Mouse (Mus musculus): ENCODE data around the gene Ptcd2.
"Not testable (repeated sequence)": the region's sequence is repeated elsewhere in the genome, so short reads cannot be mapped to it uniquely, and the experiment has no call there.

Gene Ptcd2

GRCm38 (mm10) chr13:99355072-99355471, 10.6 kb upstream of the Ptcd2 start:
- DNase-seq = no peak

- DNase-seq = no peak
These were observed 9.0 kb upstream of the Ptcd2 start for GRCm38 (mm10) chr13:99353490-99353851.

GRCm38 (mm10) chr13:99352758-99353489, 8.4 kb upstream of the Ptcd2 start:
- peak; percentile 92 for DNase-seq

GRCm38 (mm10) chr13:99351596-99351995, 7.1 kb upstream of the Ptcd2 start:
- DNase-seq = no peak

DNA sequence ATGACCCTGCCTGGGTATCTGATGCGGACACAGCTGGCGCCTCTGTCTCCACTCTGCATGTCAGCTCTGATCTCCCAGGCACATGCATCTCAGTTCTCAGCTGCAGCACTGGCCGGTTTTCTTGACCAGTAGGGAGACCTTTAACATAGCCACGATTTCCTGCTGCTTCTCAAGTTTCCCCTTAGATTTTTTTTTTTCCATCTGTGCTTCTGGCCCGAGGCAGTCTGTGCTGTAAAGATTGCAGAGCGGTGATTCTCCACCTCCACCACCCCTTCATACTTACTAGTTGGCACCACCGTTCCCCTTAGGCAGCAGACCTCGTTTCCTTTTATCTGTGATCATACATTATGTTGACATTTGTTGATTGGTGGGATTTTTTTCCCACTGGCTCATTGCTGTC, 6.7 kb upstream of the Ptcd2 start:
- no peak for DNase-seq

DNA sequence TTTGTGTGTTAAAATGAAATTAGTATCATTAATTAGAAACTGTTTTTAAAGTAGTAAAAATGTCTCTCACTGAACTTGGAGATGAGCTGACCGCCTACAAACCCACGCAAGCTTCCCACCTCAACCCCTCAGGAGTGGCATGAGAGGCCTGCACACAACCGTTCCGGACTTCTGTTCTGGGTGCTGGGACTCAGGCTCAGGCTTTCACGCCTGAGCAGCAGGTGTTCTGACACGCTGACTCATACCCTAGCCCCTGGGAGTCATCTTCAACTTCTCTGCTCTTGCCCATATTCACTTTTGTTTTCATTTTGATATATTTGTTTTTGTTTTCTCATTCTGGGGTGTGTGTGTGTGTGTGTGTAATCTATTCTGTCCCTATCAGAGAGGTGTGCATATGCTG, 5.5 kb upstream of the Ptcd2 start:
- no peak for DNase-seq

DNA sequence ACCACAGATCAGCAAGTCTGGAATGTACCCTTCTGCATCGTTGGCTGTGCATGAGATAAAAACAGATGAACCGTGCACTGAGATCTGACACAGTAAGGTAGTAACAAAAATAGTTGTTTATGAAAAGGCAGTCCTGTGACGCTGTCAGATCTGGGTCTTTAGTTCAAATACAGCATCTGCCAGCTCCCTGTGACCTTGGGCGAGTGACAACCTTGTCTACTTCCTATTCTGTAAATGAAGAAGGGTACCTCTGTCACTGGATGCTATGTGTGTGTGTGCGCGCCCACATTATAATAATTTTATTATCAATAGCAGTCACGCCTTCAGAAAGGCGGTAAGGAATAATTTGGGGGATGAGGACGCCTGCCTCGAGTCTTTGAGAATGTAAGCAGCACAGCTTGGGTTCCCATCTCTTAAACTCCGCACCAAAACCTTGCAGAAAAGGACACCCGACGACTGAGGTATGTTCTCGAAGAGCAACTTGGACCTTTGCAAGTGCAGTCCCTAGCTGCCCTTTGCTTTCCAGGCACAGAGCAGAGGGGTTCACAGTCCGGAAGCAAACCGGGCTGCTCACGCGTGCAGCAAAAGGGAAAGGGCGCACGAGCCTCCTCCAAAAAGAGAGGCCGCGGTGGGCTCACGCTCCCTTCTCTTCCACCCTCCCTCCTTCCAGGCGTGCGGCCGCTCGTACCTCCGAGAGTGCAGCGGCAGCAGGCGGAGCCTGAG, 468 bp downstream of the Ptcd2 start:
- no peak for DNase-seq

- no peak for DNase-seq
These were observed 3.0 kb downstream of the Ptcd2 start for GRCm38 (mm10) chr13:99341504-99341903.

GRCm38 (mm10) chr13:99337510-99337909, 7.0 kb downstream of the Ptcd2 start:
- no peak for DNase-seq

DNA sequence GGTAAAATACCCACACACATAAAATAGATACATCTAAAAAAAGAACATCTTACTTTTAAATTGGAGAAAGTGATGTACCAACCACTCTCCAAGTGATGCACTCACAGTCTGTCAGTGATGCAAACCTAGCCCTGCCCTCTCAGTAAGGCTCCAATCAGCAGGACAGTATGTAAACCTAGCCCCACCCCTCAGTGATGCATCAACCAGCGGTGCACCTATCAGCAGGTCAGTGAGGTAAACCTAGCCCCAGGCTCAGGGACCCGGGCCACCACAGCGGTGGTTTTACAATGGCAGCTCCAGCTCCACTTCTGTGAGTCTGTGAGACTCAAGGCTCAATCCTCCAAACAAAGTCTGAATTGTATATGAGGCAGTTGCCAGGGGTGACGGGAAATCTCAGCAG, 13.2 kb downstream of the Ptcd2 start:
- no peak for DNase-seq

DNA sequence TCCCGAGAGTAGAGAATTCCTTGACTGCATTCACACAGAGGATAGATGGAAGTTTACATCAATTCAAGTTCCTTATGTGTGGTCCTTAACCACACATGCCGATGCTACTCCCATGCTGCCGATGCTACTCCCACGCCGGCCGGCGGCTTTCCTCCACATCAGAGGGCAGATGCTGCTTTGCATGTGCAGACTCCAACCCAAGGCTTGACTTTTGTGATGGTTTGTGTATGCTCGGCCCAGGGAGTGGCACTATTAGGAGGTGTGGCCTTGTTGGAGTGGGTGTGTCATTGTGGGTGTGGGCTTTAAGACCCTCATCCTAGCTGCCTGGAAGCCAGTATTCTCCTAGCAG, 20.2 kb downstream of the Ptcd2 start:
- DNase-seq = not testable (repeated sequence)

- DNase-seq = no peak
These were observed 20.7 kb downstream of the Ptcd2 start for GRCm38 (mm10) chr13:99323632-99324336.

- DNase-seq = not testable (repeated sequence)
These were observed 21.6 kb downstream of the Ptcd2 start for GRCm38 (mm10) chr13:99322915-99323314.

GRCm38 (mm10) chr13:99320453-99320852, 24.1 kb downstream of the Ptcd2 start:
- DNase-seq = no peak

- DNase-seq = peak; percentile 77
These were observed 27.4 kb downstream of the Ptcd2 start for GRCm38 (mm10) chr13:99317058-99317457.

DNA sequence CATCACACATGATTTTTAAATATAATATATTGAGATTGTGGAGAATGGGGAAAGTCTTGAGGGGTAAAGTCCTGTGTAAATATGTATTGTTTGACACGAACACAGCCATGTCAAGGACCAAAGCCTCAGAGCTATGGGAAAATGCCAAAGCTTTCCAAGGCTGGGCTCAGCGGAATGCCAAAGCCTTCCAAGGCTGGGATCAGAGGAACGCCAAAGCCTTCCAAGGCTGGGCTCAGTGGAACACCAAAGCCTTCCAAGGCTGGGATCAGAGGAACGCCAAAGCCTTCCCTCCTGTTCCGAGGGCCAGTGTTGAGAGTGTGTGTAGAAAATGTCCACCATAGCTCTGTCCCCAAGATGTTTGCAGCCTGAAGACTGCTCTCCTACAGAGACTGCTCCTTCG, 28.1 kb downstream of the Ptcd2 start:
- DNase-seq = no peak

- DNase-seq = no peak
These were observed 29.8 kb downstream of the Ptcd2 start for GRCm38 (mm10) chr13:99314657-99315181.

DNA sequence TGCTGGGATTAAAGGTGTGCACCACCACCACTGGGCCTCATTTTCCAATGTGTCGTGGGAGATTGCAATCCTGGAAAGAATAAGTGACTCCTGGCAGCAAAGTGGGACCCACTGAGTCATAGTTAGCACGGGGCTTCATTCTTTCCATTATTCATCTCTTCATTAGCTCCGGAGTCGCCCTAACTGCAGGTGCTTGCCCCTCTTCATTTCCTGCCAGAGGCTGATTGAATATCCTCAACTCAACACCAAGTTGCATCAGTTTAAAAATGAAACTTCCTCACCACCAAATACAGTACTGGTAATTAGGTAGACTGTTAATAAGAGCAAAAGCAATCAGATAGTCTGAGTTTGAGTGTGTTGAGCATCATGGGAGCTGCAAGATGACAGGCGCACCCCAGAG, 30.4 kb downstream of the Ptcd2 start:
- DNase-seq = no peak

DNA sequence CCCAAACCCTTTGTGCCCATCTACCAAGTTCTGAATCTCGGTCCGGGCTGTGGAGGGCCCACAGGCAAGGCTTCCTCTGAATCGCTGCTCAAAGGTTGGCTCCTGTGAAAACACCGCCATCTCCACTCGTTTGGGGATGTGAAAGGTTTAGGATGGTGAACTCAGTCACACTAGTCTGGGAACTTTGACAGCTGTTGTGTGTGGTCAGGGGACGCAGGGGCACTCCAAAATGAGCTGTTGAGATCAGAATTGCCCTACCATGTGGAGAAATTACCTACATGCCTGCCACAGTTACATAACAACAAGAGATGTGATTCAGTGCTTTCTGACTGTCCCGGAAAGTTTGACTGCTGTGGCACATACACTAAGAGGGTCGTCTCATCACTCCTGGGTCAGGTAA, 36.1 kb downstream of the Ptcd2 start:
- DNase-seq = no peak

GRCm38 (mm10) chr13:99307930-99308359, 36.6 kb downstream of the Ptcd2 start:
- no peak for DNase-seq

GRCm38 (mm10) chr13:99306164-99306563, 38.3 kb downstream of the Ptcd2 start:
- DNase-seq = no peak

DNA sequence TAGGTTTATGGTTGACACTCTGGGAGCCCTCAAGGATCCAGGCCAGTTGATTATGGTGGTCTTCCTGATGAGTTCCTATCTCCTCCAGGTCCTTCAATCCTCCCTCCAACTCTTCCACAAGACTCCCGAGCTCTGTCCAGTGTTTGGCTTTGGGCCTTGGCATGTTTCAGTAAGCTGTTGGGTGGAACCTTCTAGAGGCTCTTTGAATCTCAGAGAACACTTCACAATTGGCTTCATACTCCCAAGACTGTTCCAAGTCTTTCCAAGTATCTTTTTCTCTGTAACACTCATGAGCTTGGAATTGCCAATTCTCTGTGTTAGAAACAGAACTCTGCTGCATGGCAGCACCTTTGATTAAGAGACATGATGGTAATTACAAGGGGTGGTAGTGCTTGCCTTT, 39.3 kb downstream of the Ptcd2 start:
- DNase-seq = no peak

GRCm38 (mm10) chr13:99304365-99304764, 40.1 kb downstream of the Ptcd2 start:
- no peak for DNase-seq

DNA sequence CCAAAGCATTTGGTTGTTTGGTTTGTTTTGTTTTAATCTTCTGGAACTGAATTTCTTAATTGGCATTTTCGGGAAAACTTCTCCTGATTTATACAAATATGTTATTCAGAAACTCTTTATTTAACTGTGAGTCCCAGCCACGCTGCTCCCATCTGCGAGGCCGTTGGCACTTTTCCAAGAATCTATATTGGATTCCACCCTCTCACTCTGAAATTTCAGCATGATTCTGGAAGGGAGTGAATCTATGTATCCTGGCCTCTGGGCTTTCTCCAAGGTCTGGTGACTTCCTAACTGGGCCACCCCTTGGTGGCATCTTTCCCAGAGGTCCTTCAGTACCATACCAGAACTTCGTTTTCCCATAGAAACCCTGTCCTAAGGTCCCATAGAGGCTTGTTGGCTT, 40.7 kb downstream of the Ptcd2 start:
- peak; percentile 55 for DNase-seq

Data from right cerebral cortex, postnatal 14 days (tissue).